Mouse (Mus musculus): ENCODE results near the gene Suclg2.

The Suclg2 gene

DNA sequence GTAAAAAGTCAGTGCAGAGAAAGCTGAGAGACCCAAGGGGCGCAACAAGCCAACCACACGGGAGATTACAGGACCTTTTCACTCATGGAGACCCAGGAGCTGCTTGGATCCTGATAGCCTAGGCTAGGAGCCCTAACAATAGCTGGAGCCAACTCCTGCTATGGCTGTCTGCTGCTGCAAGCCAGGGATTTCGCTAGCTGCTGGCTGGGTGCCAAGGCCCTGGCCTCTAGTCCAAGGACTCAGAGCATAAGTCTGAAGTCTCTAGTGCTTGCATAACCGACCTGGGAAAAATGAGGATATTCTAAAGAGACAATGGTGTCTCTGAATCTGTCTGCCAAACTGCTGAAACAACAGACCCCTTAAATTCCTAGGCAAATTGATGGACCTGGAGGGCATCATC, 273.6 kb downstream of the Suclg2 start:
- no peak for DNase-seq
